Mouse (Mus musculus) myocyte (in vitro differentiated cells): ENCODE measurements around the gene Prrx1.

Experiments
- MAX ChIP-seq: IDR thresholded peaks from one replicate; pipeline ENCODE4 v1.6.1; 2011; ENCODE audit warnings: low read depth, mild to moderate bottlenecking, control low read depth
- POLR2A ChIP-seq: IDR thresholded peaks from one replicate; pipeline ENCODE4 v1.6.1; 2011; ENCODE audit warnings: low read depth, mild to moderate bottlenecking, control low read depth, moderate library complexity; ENCODE audit not compliant: insufficient read length
- REST ChIP-seq: IDR thresholded peaks from one replicate; pipeline ENCODE4 v1.6.1; 2011; ENCODE audit warnings: mild to moderate bottlenecking, control low read depth, moderate library complexity; ENCODE audit not compliant: insufficient read depth, insufficient read length

DNA sequence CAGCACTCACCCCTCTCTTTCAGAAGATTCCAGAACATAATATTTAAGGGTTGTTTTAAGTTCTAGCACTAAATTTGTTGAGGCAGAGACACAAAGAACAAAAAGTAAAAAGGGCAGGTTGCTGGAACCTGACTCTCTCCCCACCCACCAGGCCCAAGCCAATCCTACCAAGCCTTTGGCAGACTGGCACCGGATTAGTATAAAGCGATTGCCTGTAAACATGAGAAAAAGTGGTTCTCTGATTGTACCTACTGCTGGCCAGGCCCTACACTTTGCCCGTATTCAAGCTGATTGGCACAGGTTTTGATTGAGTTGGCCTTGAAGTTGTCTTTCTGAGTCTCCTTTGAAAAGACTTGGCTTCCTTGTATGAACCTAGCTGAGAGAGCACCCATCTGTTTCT lies 8.7 kb downstream of the Prrx1 start:
- no peak for TF ChIP-seq MAX
- no peak for TF ChIP-seq REST
- no peak for TF ChIP-seq POLR2A
